Mouse (Mus musculus): ENCODE results near the gene Zan. TPM values are rescaled to one million over a fixed set of nuclear protein-coding genes. Genes with fewer than 3 reads are reported as not detected.

The Zan gene
- polyA plus RNA-seq, 1 experiment from 2014 or later = 0.18 TPM

GRCm38 (mm10) chr5:137521861-137522260, 45.0 kb upstream of the Zan start:
- WGBS = 64% methylated on average over 9 of the region's 9 CpGs
- Histone ChIP-seq H3K27ac (ENCODE audit: low read depth) (no peak overlapping the region), H3K4me1 (ENCODE audit: insufficient read depth) (no peaks in the 10 kb centered on the region), H3K36me3 (ENCODE audit: insufficient read depth) (peaks cover 97% of the 10 kb centered on the region), H3K27me3 (ENCODE audit: insufficient read depth, low read length) (no peaks in the 10 kb centered on the region), H3K9me3 (ENCODE audit: low read depth, low read length) (no peaks in the 10 kb centered on the region), H3K4me2 (no peak overlapping the region), H3K4me3 (ENCODE audit: low read depth, low read length) (no peak overlapping the region), H3K9ac (no peak overlapping the region)
- TF ChIP-seq CTCF (IDR thresholded peaks at IDR 0.05; ENCODE audit: low read depth) = no peak
- DNase-seq (no peak), ATAC-seq (ENCODE audit: insufficient read depth) (no peak)

- no peak overlapping the region for H3K27ac ChIP-seq (ENCODE audit: low read depth)
- no peaks in the 10 kb centered on the region for H3K9me3 ChIP-seq (ENCODE audit: low read depth, low read length)
- H3K9ac ChIP-seq = no peak overlapping the region
- ATAC-seq (ENCODE audit: insufficient read depth) = no peak
- TF ChIP-seq CTCF (IDR thresholded peaks at IDR 0.05; ENCODE audit: low read depth) = no peak
- H3K4me1 ChIP-seq (ENCODE audit: insufficient read depth) = no peaks in the 10 kb centered on the region
- no peak for DNase-seq
- no peak overlapping the region for H3K4me3 ChIP-seq (ENCODE audit: low read depth, low read length)
- peaks cover 77% of the 10 kb centered on the region for H3K36me3 ChIP-seq (ENCODE audit: insufficient read depth)
- 89% methylated on average over 27 of the region's 27 CpGs for WGBS
- H3K4me2 ChIP-seq = no peak overlapping the region
- no peaks in the 10 kb centered on the region for H3K27me3 ChIP-seq (ENCODE audit: insufficient read depth, low read length)
These were observed 43.1 kb upstream of the Zan start for GRCm38 (mm10) chr5:137519691-137520550.

GRCm38 (mm10) chr5:137518436-137518835, 41.6 kb upstream of the Zan start, which contains the start of gene Gigyf1:
TSS of gene Gigyf1 (plus strand) at chr5:137518548.
- Histone ChIP-seq H3K36me3 (ENCODE audit: insufficient read depth) (peaks cover 70% of the 10 kb centered on the region), H3K4me2 (no peak within 1 kb of the TSS)

GRCm38 (mm10) chr5:137514811-137515210, 37.9 kb upstream of the Zan start:
- DNase-seq (no peak), ATAC-seq (ENCODE audit: insufficient read depth) (no peak)
- WGBS = 72% methylated on average over 3 of the region's 3 CpGs
- Histone ChIP-seq H3K9me3 (ENCODE audit: low read depth, low read length) (no peaks in the 10 kb centered on the region), H3K36me3 (ENCODE audit: insufficient read depth) (peaks cover 34% of the 10 kb centered on the region), H3K27ac (ENCODE audit: low read depth) (no peak overlapping the region), H3K9ac (no peak overlapping the region), H3K27me3 (ENCODE audit: insufficient read depth, low read length) (no peaks in the 10 kb centered on the region), H3K4me2 (no peak overlapping the region), H3K4me3 (ENCODE audit: low read depth, low read length) (no peak overlapping the region), H3K4me1 (ENCODE audit: insufficient read depth) (0 out of 2 replicates have a peak, but pooled peaks cover 10% of the 10 kb centered on the region)
- no peak for TF ChIP-seq CTCF (IDR thresholded peaks at IDR 0.05; ENCODE audit: low read depth)

More at GRCm38 (mm10) chr5:137518436-137518835, 41.6 kb upstream of the Zan start, which contains the start of gene Gigyf1:
- 74% methylated on average over 5 of the region's 5 CpGs for WGBS
- Histone ChIP-seq H3K4me3 (ENCODE audit: low read depth, low read length) (no peak within 1 kb of the TSS), H3K27ac (ENCODE audit: low read depth) (no peak within 1 kb of the TSS), H3K27me3 (ENCODE audit: insufficient read depth, low read length) (no peaks in the 10 kb centered on the region), H3K9me3 (ENCODE audit: low read depth, low read length) (no peaks in the 10 kb centered on the region), H3K4me1 (ENCODE audit: insufficient read depth) (no peaks in the 10 kb centered on the region), H3K9ac (no peak within 1 kb of the TSS)
- peak; percentile 39 for DNase-seq
- no peak for ATAC-seq (ENCODE audit: insufficient read depth)
- peak; percentile 59 for TF ChIP-seq CTCF (IDR thresholded peaks at IDR 0.05; ENCODE audit: low read depth)

GRCm38 (mm10) chr5:137513951-137514721, 37.3 kb upstream of the Zan start:
- TF ChIP-seq CTCF (IDR thresholded peaks at IDR 0.05; ENCODE audit: low read depth) = no peak
- H3K27me3 ChIP-seq (ENCODE audit: insufficient read depth, low read length) = no peaks in the 10 kb centered on the region
- H3K9me3 ChIP-seq (ENCODE audit: low read depth, low read length) = no peaks in the 10 kb centered on the region
- H3K9ac ChIP-seq = no peak overlapping the region
- WGBS = 80% methylated on average over 12 of the region's 12 CpGs
- no peak overlapping the region for H3K27ac ChIP-seq (ENCODE audit: low read depth)
- no peak overlapping the region for H3K4me3 ChIP-seq (ENCODE audit: low read depth, low read length)
- H3K36me3 ChIP-seq (ENCODE audit: insufficient read depth) = peaks cover 27% of the 10 kb centered on the region
- no peak for ATAC-seq (ENCODE audit: insufficient read depth)
- H3K4me2 ChIP-seq = no peak overlapping the region
- 0 out of 2 replicates have a peak, but pooled peaks cover 10% of the 10 kb centered on the region for H3K4me1 ChIP-seq (ENCODE audit: insufficient read depth)
- DNase-seq = no peak

GRCm38 (mm10) chr5:137512847-137513794, 36.3 kb upstream of the Zan start:
- Histone ChIP-seq H3K9ac (no peak overlapping the region; the same call in 1 of the 2 replicates), H3K4me1 (ENCODE audit: insufficient read depth) (0 out of 2 replicates have a peak, but pooled peaks cover 10% of the 10 kb centered on the region), H3K36me3 (ENCODE audit: insufficient read depth) (peaks cover 17% of the 10 kb centered on the region), H3K27me3 (ENCODE audit: insufficient read depth, low read length) (no peaks in the 10 kb centered on the region), H3K27ac (ENCODE audit: low read depth) (no peak overlapping the region), H3K4me2 (0 out of 2 replicates have a peak overlapping the region, but pooled peaks have one; percentile 3), H3K9me3 (ENCODE audit: low read depth, low read length) (no peaks in the 10 kb centered on the region), H3K4me3 (ENCODE audit: low read depth, low read length) (no peak overlapping the region)
- TF ChIP-seq CTCF (IDR thresholded peaks at IDR 0.05; ENCODE audit: low read depth) = peak; percentile 74
- peak; percentile 64 for DNase-seq
- ATAC-seq (ENCODE audit: insufficient read depth) = no peak
- 77% methylated on average over 11 of the region's 11 CpGs for WGBS

All from lung, embryonic 14.5 days (tissue).